Mouse (Mus musculus): ENCODE data around the gene Gm21970. TPM values are rescaled to one million over a fixed set of nuclear protein-coding genes. Genes with fewer than 3 reads are reported as not detected.

Gene Gm21970
- polyA plus RNA-seq, 1 experiment from 2014 or later, result not detected

- no peak overlapping the region for H3K4me3 ChIP-seq (replicated peaks)
- H3K9me3 ChIP-seq (replicated peaks), result no peaks in the 10 kb centered on the region
- H3K27me3 ChIP-seq, result no peaks in the 10 kb centered on the region
- ATAC-seq (ENCODE audit: low read depth) (no peak), DNase-seq (no peak)
- no peak overlapping the region for H3K9ac ChIP-seq
- 81% methylated on average over 10 of the region's 10 CpGs for WGBS (ENCODE audit: insufficient replicate concordance)
- peaks cover 85% of the 10 kb centered on the region for H3K4me1 ChIP-seq (replicated peaks)
- H3K36me3 ChIP-seq, result no peaks in the 10 kb centered on the region
- peak overlapping the region; percentile 74 for H3K27ac ChIP-seq
- H3K4me2 ChIP-seq, result no peak overlapping the region
These were observed 34.6 kb upstream of the Gm21970 start for GRCm38 (mm10) chr16:91356760-91357525.

GRCm38 (mm10) chr16:91357526-91357900 lies 34.0 kb upstream of the Gm21970 start:
- no peak for DNase-seq

GRCm38 (mm10) chr16:91358555-91358954 lies 33.0 kb upstream of the Gm21970 start:
- Histone ChIP-seq H3K27me3 (no peaks in the 10 kb centered on the region), H3K4me3 (replicated peaks) (no peak overlapping the region), H3K27ac (peak overlapping the region; percentile 78), H3K9ac (no peak overlapping the region), H3K36me3 (no peaks in the 10 kb centered on the region), H3K4me1 (replicated peaks) (peaks cover 85% of the 10 kb centered on the region), H3K9me3 (replicated peaks) (no peaks in the 10 kb centered on the region), H3K4me2 (no peak overlapping the region)
- WGBS (ENCODE audit: insufficient replicate concordance), result 38% methylated on average over 8 of the region's 8 CpGs
- peak; percentile 60 for DNase-seq
- no peak for ATAC-seq (ENCODE audit: low read depth)

More at GRCm38 (mm10) chr16:91357526-91357900, 34.0 kb upstream of the Gm21970 start:
- H3K36me3 ChIP-seq, result no peaks in the 10 kb centered on the region
- peaks cover 85% of the 10 kb centered on the region for H3K4me1 ChIP-seq (replicated peaks)
- 74% methylated on average over 10 of the region's 10 CpGs for WGBS (ENCODE audit: insufficient replicate concordance)
- H3K9me3 ChIP-seq (replicated peaks), result no peaks in the 10 kb centered on the region
- H3K9ac ChIP-seq, result peak overlapping the region; percentile 0; the same call in 1 of the 2 replicates
- H3K4me2 ChIP-seq, result no peak overlapping the region
- ATAC-seq (ENCODE audit: low read depth), result no peak
- no peaks in the 10 kb centered on the region for H3K27me3 ChIP-seq
- no peak overlapping the region for H3K4me3 ChIP-seq (replicated peaks)
- peak overlapping the region; percentile 74 for H3K27ac ChIP-seq

GRCm38 (mm10) chr16:91359531-91359930 lies 32.0 kb upstream of the Gm21970 start:
- Histone ChIP-seq H3K9me3 (replicated peaks) (no peaks in the 10 kb centered on the region), H3K36me3 (no peaks in the 10 kb centered on the region), H3K9ac (no peak overlapping the region), H3K4me1 (replicated peaks) (peaks cover 84% of the 10 kb centered on the region), H3K27ac (peak overlapping the region; percentile 78), H3K4me2 (no peak overlapping the region), H3K27me3 (no peaks in the 10 kb centered on the region), H3K4me3 (replicated peaks) (no peak overlapping the region)
- ATAC-seq (ENCODE audit: low read depth) (no peak), DNase-seq (no peak)
- 88% methylated on average over 13 of the region's 13 CpGs for WGBS (ENCODE audit: insufficient replicate concordance)

- ATAC-seq (ENCODE audit: low read depth), result peak; percentile 29
- no peaks in the 10 kb centered on the region for H3K9me3 ChIP-seq (replicated peaks)
- H3K4me1 ChIP-seq (replicated peaks), result peaks cover 84% of the 10 kb centered on the region
- no peak for DNase-seq
- H3K4me3 ChIP-seq (replicated peaks), result no peak overlapping the region
- H3K9ac ChIP-seq, result no peak overlapping the region
- H3K4me2 ChIP-seq, result no peak overlapping the region
- H3K27me3 ChIP-seq, result no peaks in the 10 kb centered on the region
- 64% methylated on average over 3 of the region's 3 CpGs for WGBS (ENCODE audit: insufficient replicate concordance)
- peak overlapping the region; percentile 78 for H3K27ac ChIP-seq
- H3K36me3 ChIP-seq, result no peaks in the 10 kb centered on the region
These were observed 31.4 kb upstream of the Gm21970 start for GRCm38 (mm10) chr16:91360162-91360561.

GRCm38 (mm10) chr16:91362006-91362405 lies 29.5 kb upstream of the Gm21970 start:
- DNase-seq (no peak), ATAC-seq (ENCODE audit: low read depth) (no peak)
- WGBS (ENCODE audit: insufficient replicate concordance), result 57% methylated on average over 2 of the region's 2 CpGs
- Histone ChIP-seq H3K4me1 (replicated peaks) (peaks cover 91% of the 10 kb centered on the region), H3K9ac (peak overlapping the region; percentile 10; the same call in 1 of the 2 replicates), H3K9me3 (replicated peaks) (no peaks in the 10 kb centered on the region), H3K27me3 (no peaks in the 10 kb centered on the region), H3K4me2 (no peak overlapping the region; the same call in 1 of the 2 replicates), H3K36me3 (no peaks in the 10 kb centered on the region), H3K4me3 (replicated peaks) (no peak overlapping the region), H3K27ac (peak overlapping the region; percentile 40)

GRCm38 (mm10) chr16:91362616-91363272 lies 28.8 kb upstream of the Gm21970 start:
- Histone ChIP-seq H3K36me3 (no peaks in the 10 kb centered on the region), H3K9me3 (replicated peaks) (no peaks in the 10 kb centered on the region), H3K4me1 (replicated peaks) (peaks cover 91% of the 10 kb centered on the region), H3K4me2 (no peak overlapping the region; the same call in 1 of the 2 replicates), H3K9ac (peak overlapping the region; percentile 10; the same call in 1 of the 2 replicates), H3K27ac (peak overlapping the region; percentile 40), H3K4me3 (replicated peaks) (no peak overlapping the region), H3K27me3 (no peaks in the 10 kb centered on the region)
- ATAC-seq (ENCODE audit: low read depth) (no peak), DNase-seq (no peak)
- 63% methylated on average over 12 of the region's 12 CpGs for whole genome bisulfite sequencing (ENCODE audit: insufficient replicate concordance)

GRCm38 (mm10) chr16:91363483-91363882 lies 28.0 kb upstream of the Gm21970 start:
- Histone ChIP-seq H3K4me2 (no peak overlapping the region), H3K4me1 (replicated peaks) (peaks cover 90% of the 10 kb centered on the region), H3K27me3 (no peaks in the 10 kb centered on the region), H3K4me3 (replicated peaks) (no peak overlapping the region), H3K9ac (no peak overlapping the region), H3K36me3 (no peaks in the 10 kb centered on the region), H3K27ac (peak overlapping the region; percentile 40), H3K9me3 (replicated peaks) (no peaks in the 10 kb centered on the region; the same call in 1 of the 2 replicates)
- WGBS (ENCODE audit: insufficient replicate concordance), result 48% methylated on average over 3 of the region's 3 CpGs
- no peak for ATAC-seq (ENCODE audit: low read depth)
- DNase-seq, result no peak

GRCm38 (mm10) chr16:91366567-91366966 lies 25.0 kb upstream of the Gm21970 start:
- Histone ChIP-seq H3K4me2 (no peak overlapping the region), H3K4me3 (replicated peaks) (no peak overlapping the region), H3K4me1 (replicated peaks) (peaks cover 74% of the 10 kb centered on the region), H3K27ac (peak overlapping the region; percentile 75), H3K9ac (no peak overlapping the region), H3K27me3 (no peaks in the 10 kb centered on the region), H3K9me3 (replicated peaks) (no peaks in the 10 kb centered on the region; the same call in 1 of the 2 replicates), H3K36me3 (no peaks in the 10 kb centered on the region)
- DNase-seq (no peak), ATAC-seq (ENCODE audit: low read depth) (no peak)

GRCm38 (mm10) chr16:91367066-91367465 lies 24.5 kb upstream of the Gm21970 start:
- H3K27ac ChIP-seq, result peak overlapping the region; percentile 75
- no peaks in the 10 kb centered on the region; the same call in 1 of the 2 replicates for H3K9me3 ChIP-seq (replicated peaks)
- no peak overlapping the region for H3K4me2 ChIP-seq
- ATAC-seq (ENCODE audit: low read depth), result peak; percentile 12; the same call in 1 of the 2 replicates
- WGBS (ENCODE audit: insufficient replicate concordance), result 31% methylated on average over 2 of the region's 2 CpGs
- no peak overlapping the region for H3K9ac ChIP-seq
- no peak for DNase-seq
- no peaks in the 10 kb centered on the region for H3K27me3 ChIP-seq
- no peak overlapping the region for H3K4me3 ChIP-seq (replicated peaks)
- H3K4me1 ChIP-seq (replicated peaks), result peaks cover 74% of the 10 kb centered on the region
- no peaks in the 10 kb centered on the region for H3K36me3 ChIP-seq

- ATAC-seq (ENCODE audit: low read depth) (peak; percentile 96), DNase-seq (peak; percentile 86)
- Histone ChIP-seq H3K4me3 (replicated peaks) (peak within 1 kb of the TSS; percentile 98), H3K4me2 (peak within 1 kb of the TSS; percentile 84), H3K36me3 (peaks cover 29% of the 10 kb centered on the region), H3K9me3 (replicated peaks) (no peaks in the 10 kb centered on the region; the same call in 1 of the 2 replicates), H3K9ac (peak within 1 kb of the TSS; percentile 100), H3K4me1 (replicated peaks) (peaks cover 62% of the 10 kb centered on the region), H3K27me3 (no peaks in the 10 kb centered on the region), H3K27ac (peak within 1 kb of the TSS; percentile 99)
- WGBS (ENCODE audit: insufficient replicate concordance), result under 1% methylated on average over 61 of the region's 62 CpGs
These were observed 18.7 kb upstream of the Gm21970 start, which contains the start of gene Ifnar2 for GRCm38 (mm10) chr16:91372577-91373472. Ifnar2 (plus strand) TSS chr16:91372783.

Measured in liver, embryonic 13.5 days (tissue).